Mouse (Mus musculus) heart, postnatal 14 days (tissue): ENCODE measurements at regions not wholly inside any gene's neighbourhood (a gene's known extent, or its start where the extent isn't known, plus 50 kb on each side); places are given as distances from the start of the nearest gene placed in this dataset.
A peak's percentile ranks its signal among the peaks of the same experiment; 100 is the strongest.

Source experiments
- DNase-seq, 2 experiments: peaks; one replicate each; pipeline ENCODE4 v3.0.0; 2021 to 2022
- intact Hi-C: fragments of 180-260 bp; cut with DNase I; formaldehyde crosslinking; loops from one replicate; pipeline ENCODE4 v1.15.1; 2025

- no peak for DNase-seq
- intact Hi-C loops = no loop called here
Observed at GRCm38 (mm10) chr2:51457717-51458116, 169.6 kb upstream of the Tas2r134 start.

GRCm38 (mm10) chr2:51452816-51453215 is 174.5 kb upstream of the Tas2r134 start:
- intact Hi-C loops = no loop called here
- DNase-seq = no peak

- intact Hi-C loops = no loop called here
Observed at GRCm38 (mm10) chr2:51448121-51448520, 179.2 kb upstream of the Tas2r134 start.

GRCm38 (mm10) chr2:51447616-51448015 is 179.7 kb upstream of the Tas2r134 start:
- intact Hi-C loops = no loop called here
- DNase-seq = no peak

More at GRCm38 (mm10) chr2:51448121-51448520, 179.2 kb upstream of the Tas2r134 start:
- DNase-seq = no peak

GRCm38 (mm10) chr2:51444386-51445080 is 182.8 kb upstream of the Tas2r134 start:
- intact Hi-C loops = no loop called here
- DNase-seq = no peak

GRCm38 (mm10) chr2:51443946-51444345 is 183.4 kb upstream of the Tas2r134 start:
- intact Hi-C loops = no loop called here
- DNase-seq = no peak

GRCm38 (mm10) chr2:51439047-51439446 is 188.3 kb upstream of the Tas2r134 start:
- intact Hi-C loops = no loop called here

GRCm38 (mm10) chr2:51436590-51436989 is 190.7 kb upstream of the Tas2r134 start:
- DNase-seq = peak; percentile 9 to 35
- intact Hi-C loops = no loop called here

More at GRCm38 (mm10) chr2:51439047-51439446, 188.3 kb upstream of the Tas2r134 start:
- DNase-seq = no peak

- intact Hi-C loops = no loop called here
- no peak for DNase-seq
Observed at GRCm38 (mm10) chr2:51431564-51431963, 195.7 kb upstream of the Tas2r134 start.

- DNase-seq = peak in 1 of 2 experiments; percentile 5
- intact Hi-C loops = no loop called here
Observed at GRCm38 (mm10) chr2:51429716-51430115, 197.6 kb upstream of the Tas2r134 start.

GRCm38 (mm10) chr2:51422442-51422841 is 204.9 kb upstream of the Tas2r134 start:
- intact Hi-C loops = no loop called here
- DNase-seq = no peak

- intact Hi-C loops = no loop called here
- no peak for DNase-seq
Observed at GRCm38 (mm10) chr2:51417908-51418690, 209.2 kb upstream of the Tas2r134 start.

- DNase-seq = no peak
- intact Hi-C loops = no loop called here
Observed at GRCm38 (mm10) chr2:51388390-51388789, 238.9 kb upstream of the Tas2r134 start.

GRCm38 (mm10) chr2:51387136-51387535 is 238.2 kb upstream of the Rnd3 start:
- intact Hi-C loops = no loop called here
- DNase-seq = no peak

- intact Hi-C loops = no loop called here
- no peak for DNase-seq
Observed at GRCm38 (mm10) chr2:51376597-51376996, 227.7 kb upstream of the Rnd3 start.

- intact Hi-C loops = no loop called here
- DNase-seq = no peak
Observed at GRCm38 (mm10) chr2:51374636-51375035, 225.7 kb upstream of the Rnd3 start.

- intact Hi-C loops = no loop called here
Observed at GRCm38 (mm10) chr2:51372771-51373170, 223.9 kb upstream of the Rnd3 start.

GRCm38 (mm10) chr2:51362825-51363616 is 214.1 kb upstream of the Rnd3 start:
- intact Hi-C loops = no loop called here
- DNase-seq = no peak

More at GRCm38 (mm10) chr2:51372771-51373170, 223.9 kb upstream of the Rnd3 start:
- no peak for DNase-seq

GRCm38 (mm10) chr2:51355281-51355680 is 206.4 kb upstream of the Rnd3 start:
- no peak for DNase-seq
- intact Hi-C loops = no loop called here

- intact Hi-C loops = no loop called here
Observed at GRCm38 (mm10) chr2:51354800-51355199, 205.9 kb upstream of the Rnd3 start.

GRCm38 (mm10) chr2:51349614-51350013 is 200.7 kb upstream of the Rnd3 start:
- intact Hi-C loops = no loop called here
- DNase-seq = peak in 1 of 2 experiments; percentile 16

More at GRCm38 (mm10) chr2:51354800-51355199, 205.9 kb upstream of the Rnd3 start:
- DNase-seq = no peak
